Mouse (Mus musculus): ENCODE results near the gene Sox6. TPM values are rescaled to one million over a fixed set of nuclear protein-coding genes. Genes with fewer than 3 reads are reported as not detected.

Sox6 gene
- polyA plus RNA-seq, 1 experiment from 2014 or later: 25.5 TPM

Other genes with a start within 250 kb of the Sox6 start
- 339 and 344 TPM in 2 replicates for gene 1110004F10Rik, start 601 bp upstream of the Sox6 start, polyA plus RNA-seq (2016; fragmentation: Nextera tagmentation; extraction: Ambion mirVana)
- gene Gm4353, start 45.8 kb upstream of the Sox6 start, polyA plus RNA-seq (2016; fragmentation: Nextera tagmentation; extraction: Ambion mirVana): 1.3 and 1.4 TPM in 2 replicates